Mouse (Mus musculus) testis, adult 2 months (tissue): ENCODE data around the gene Slc4a4.

ENCODE experiments used
- CTCF ChIP-seq: fragments of 200-500 bp; IDR thresholded peaks from 2 replicates; pipeline ENCODE4 v1.5.1; 2012; ENCODE audit warnings: low read depth, mild to moderate bottlenecking, inconsistent platforms, low read length, moderate library complexity; ENCODE audit not compliant: control insufficient read depth, insufficient read depth, insufficient replicate concordance
- POLR2A ChIP-seq: fragments of 200-500 bp; IDR thresholded peaks from 2 replicates; pipeline ENCODE4 v1.6.1; 2012; ENCODE audit warnings: low read depth, mild to moderate bottlenecking, inconsistent platforms, low read length, moderate library complexity; ENCODE audit not compliant: control insufficient read depth

DNA sequence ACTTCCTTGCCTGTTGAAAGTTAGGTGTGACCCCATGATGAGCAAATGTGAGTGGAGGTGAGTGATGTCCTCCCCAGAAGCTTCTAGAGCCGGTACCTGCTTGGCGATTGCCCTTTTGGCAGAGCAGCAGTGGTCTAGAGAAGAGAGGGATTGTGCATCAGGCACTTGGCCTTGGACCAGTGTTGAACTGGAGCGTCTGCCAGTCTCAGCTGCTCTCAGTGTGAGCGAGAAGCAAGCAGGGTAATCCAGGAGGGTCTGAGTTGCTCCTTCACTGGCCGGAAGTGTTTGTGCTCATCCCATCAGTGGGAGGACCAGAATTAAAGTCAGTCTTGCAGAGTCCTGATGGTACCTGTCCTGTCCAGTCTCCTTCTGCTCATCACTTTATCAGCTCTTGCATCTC lies 181.5 kb downstream of the Slc4a4 start:
- no peak for TF ChIP-seq CTCF
- TF ChIP-seq POLR2A: no peak
